Mouse (Mus musculus) limb, embryonic 13.5 days (tissue): ENCODE results near the gene Cep63. TPM values are rescaled to one million over a fixed set of nuclear protein-coding genes. Genes with fewer than 3 reads are reported as not detected.
A peak's percentile ranks its signal among the peaks of the same experiment; 100 is the strongest.

Source experiments
- ATAC-seq: fragments of 200-750 bp; cut with Nextera tagmentation; 2 replicates; pipeline ENCODE4 v1.8.0; 2017; ENCODE audit warnings: low read depth, moderate number of reproducible peaks, moderate TSS enrichment; ENCODE audit not compliant: low FRiP score
- H3K27ac ChIP-seq: fragments of 300-500 bp; sonication (generic); 2 replicates; pipeline ENCODE4 v1.5.1; 2015; ENCODE audit warnings: inconsistent platforms, mild to moderate bottlenecking, moderate library complexity
- H3K27me3 ChIP-seq: fragments of 300-500 bp; sonication (generic); 2 replicates; pipeline ENCODE4 v1.6.1; 2015; ENCODE audit warnings: mild to moderate bottlenecking, inconsistent platforms
- H3K36me3 ChIP-seq: fragments of 300-500 bp; sonication (generic); 2 replicates; pipeline ENCODE4 v1.6.1; 2015; ENCODE audit warnings: inconsistent platforms, mild to moderate bottlenecking, moderate library complexity
- H3K4me1 ChIP-seq: fragments of 300-500 bp; sonication (generic); 2 replicates; pipeline ENCODE4 v1.6.1; 2015; ENCODE audit warnings: inconsistent platforms
- H3K4me2 ChIP-seq: fragments of 300-500 bp; sonication (generic); replicated peaks from 2 replicates; pipeline ENCODE4 v1.6.1; 2015; ENCODE audit warnings: inconsistent platforms, mild to moderate bottlenecking, moderate library complexity
- H3K4me3 ChIP-seq: fragments of 300-500 bp; sonication (generic); 2 replicates; pipeline ENCODE4 v1.5.1; 2015; ENCODE audit warnings: moderate library complexity, mild to moderate bottlenecking, inconsistent platforms
- H3K9ac ChIP-seq: fragments of 300-500 bp; sonication (generic); 2 replicates; pipeline ENCODE4 v1.6.1; 2015; ENCODE audit warnings: mild to moderate bottlenecking, inconsistent platforms
- H3K9me3 ChIP-seq: fragments of 300-500 bp; sonication (generic); 2 replicates; pipeline ENCODE4 v1.6.1; 2016; ENCODE audit warnings: inconsistent platforms
- WGBS: fragments of 180-500 bp; shearing (Covaris S2); methylation state at CpG from one replicate; pipeline ENCODE4 v1.1.7; 2015; 5-methylcytosine and 5-hydroxymethylcytosine counted together
- polyA plus RNA-seq: library from polyadenylated mRNA; unstranded; fragments of >200 nt; fragmentation: Nextera tagmentation; extraction: Ambion mirVana; gene quantifications from 2 replicates; pipeline ENCODE4 v1.2.1, GENCODE M21; 2015

The Cep63 gene
- polyA plus RNA-seq, 1 experiment from 2014 or later = 48.2 TPM

GRCm38 (mm10) chr9:102643486-102644101 lies 17.3 kb upstream of the Cep63 start:
- H3K9ac ChIP-seq = 0 out of 2 replicates have a peak overlapping the region, but pooled peaks have one; percentile 51
- WGBS = 3% methylated on average over 10 of the region's 10 CpGs
- H3K9me3 ChIP-seq = no peaks in the 10 kb centered on the region
- H3K4me2 ChIP-seq = peak overlapping the region; percentile 62
- peaks cover 68% of the 10 kb centered on the region for H3K4me1 ChIP-seq
- H3K27me3 ChIP-seq = no peaks in the 10 kb centered on the region
- peak; percentile 93 for ATAC-seq
- H3K27ac ChIP-seq = peak overlapping the region; percentile 99
- H3K4me3 ChIP-seq = peak overlapping the region; percentile 26
- no peaks in the 10 kb centered on the region for H3K36me3 ChIP-seq

GRCm38 (mm10) chr9:102643071-102643485 lies 16.7 kb upstream of the Cep63 start:
- H3K27ac ChIP-seq = peak overlapping the region; percentile 99
- peak overlapping the region; percentile 26 for H3K4me3 ChIP-seq
- peaks cover 69% of the 10 kb centered on the region for H3K4me1 ChIP-seq
- no peaks in the 10 kb centered on the region for H3K9me3 ChIP-seq
- no peaks in the 10 kb centered on the region for H3K36me3 ChIP-seq
- H3K27me3 ChIP-seq = no peaks in the 10 kb centered on the region
- H3K9ac ChIP-seq = 0 out of 2 replicates have a peak overlapping the region, but pooled peaks have one; percentile 51
- peak overlapping the region; percentile 62 for H3K4me2 ChIP-seq
- ATAC-seq = peak; percentile 29; the same call in 1 of the 2 replicates
- WGBS = 3% methylated on average over 8 of the region's 8 CpGs

GRCm38 (mm10) chr9:102641531-102641930 lies 15.2 kb upstream of the Cep63 start:
- ATAC-seq = no peak
- H3K27me3 ChIP-seq = no peaks in the 10 kb centered on the region
- H3K27ac ChIP-seq = 0 out of 2 replicates have a peak overlapping the region, but pooled peaks have one; percentile 99
- WGBS = 70% methylated on average over 6 of the region's 6 CpGs
- H3K4me1 ChIP-seq = peaks cover 75% of the 10 kb centered on the region
- no peak overlapping the region for H3K4me3 ChIP-seq
- H3K36me3 ChIP-seq = no peaks in the 10 kb centered on the region
- H3K9ac ChIP-seq = no peak overlapping the region
- no peaks in the 10 kb centered on the region for H3K9me3 ChIP-seq
- no peak overlapping the region for H3K4me2 ChIP-seq

GRCm38 (mm10) chr9:102639510-102639909 lies 13.2 kb upstream of the Cep63 start:
- H3K4me1 ChIP-seq = peaks cover 55% of the 10 kb centered on the region
- WGBS = 86% methylated on average over 8 of the region's 8 CpGs

GRCm38 (mm10) chr9:102638963-102639362 lies 12.6 kb upstream of the Cep63 start:
- no peak overlapping the region for H3K4me3 ChIP-seq
- 59% methylated on average over 7 of the region's 7 CpGs for WGBS
- ATAC-seq = no peak
- H3K27ac ChIP-seq = no peak overlapping the region; the same call in 1 of the 2 replicates
- H3K27me3 ChIP-seq = no peaks in the 10 kb centered on the region
- no peaks in the 10 kb centered on the region for H3K9me3 ChIP-seq
- H3K4me1 ChIP-seq = peaks cover 49% of the 10 kb centered on the region
- H3K9ac ChIP-seq = no peak overlapping the region
- peaks cover 5% of the 10 kb centered on the region; the same call in 1 of the 2 replicates for H3K36me3 ChIP-seq
- H3K4me2 ChIP-seq = no peak overlapping the region

More at GRCm38 (mm10) chr9:102639510-102639909, 13.2 kb upstream of the Cep63 start:
- H3K9ac ChIP-seq = no peak overlapping the region
- no peaks in the 10 kb centered on the region for H3K27me3 ChIP-seq
- H3K9me3 ChIP-seq = no peaks in the 10 kb centered on the region
- no peaks in the 10 kb centered on the region for H3K36me3 ChIP-seq
- H3K27ac ChIP-seq = no peak overlapping the region
- H3K4me3 ChIP-seq = no peak overlapping the region
- H3K4me2 ChIP-seq = no peak overlapping the region
- ATAC-seq = no peak

GRCm38 (mm10) chr9:102637115-102637514 lies 10.8 kb upstream of the Cep63 start:
- H3K4me1 ChIP-seq = peaks cover 33% of the 10 kb centered on the region
- peaks cover 11% of the 10 kb centered on the region; the same call in 1 of the 2 replicates for H3K36me3 ChIP-seq
- no peak overlapping the region for H3K9ac ChIP-seq
- no peak overlapping the region for H3K4me2 ChIP-seq
- H3K9me3 ChIP-seq = no peaks in the 10 kb centered on the region
- no peak overlapping the region for H3K27ac ChIP-seq
- no peak overlapping the region for H3K4me3 ChIP-seq
- no peak for ATAC-seq
- H3K27me3 ChIP-seq = no peaks in the 10 kb centered on the region
- 64% methylated on average over 4 of the region's 4 CpGs for WGBS

GRCm38 (mm10) chr9:102636553-102636952 lies 10.2 kb upstream of the Cep63 start:
- no peak overlapping the region for H3K4me2 ChIP-seq
- no peak overlapping the region for H3K4me3 ChIP-seq
- H3K27ac ChIP-seq = no peak overlapping the region
- H3K9me3 ChIP-seq = no peaks in the 10 kb centered on the region
- no peaks in the 10 kb centered on the region for H3K27me3 ChIP-seq
- 3% methylated on average over 4 of the region's 4 CpGs for WGBS
- peaks cover 27% of the 10 kb centered on the region for H3K4me1 ChIP-seq
- no peak for ATAC-seq
- peaks cover 15% of the 10 kb centered on the region; the same call in 1 of the 2 replicates for H3K36me3 ChIP-seq
- H3K9ac ChIP-seq = no peak overlapping the region

- no peaks in the 10 kb centered on the region for H3K9me3 ChIP-seq
- no peak overlapping the region for H3K9ac ChIP-seq
- 79% methylated on average over 8 of the region's 8 CpGs for WGBS
These were observed 8.1 kb upstream of the Cep63 start for GRCm38 (mm10) chr9:102634453-102634852.

GRCm38 (mm10) chr9:102632923-102633537 lies 6.7 kb upstream of the Cep63 start:
- H3K27ac ChIP-seq = no peak overlapping the region
- no peaks in the 10 kb centered on the region for H3K27me3 ChIP-seq
- no peak overlapping the region for H3K4me3 ChIP-seq
- no peak overlapping the region for H3K9ac ChIP-seq
- no peak overlapping the region for H3K4me2 ChIP-seq
- H3K4me1 ChIP-seq = peaks cover 15% of the 10 kb centered on the region
- ATAC-seq = peak; percentile 57; the same call in 1 of the 2 replicates
- peaks cover 25% of the 10 kb centered on the region; the same call in 1 of the 2 replicates for H3K36me3 ChIP-seq
- no peaks in the 10 kb centered on the region for H3K9me3 ChIP-seq
- 64% methylated on average over 1 of the region's 1 CpGs for WGBS

More at GRCm38 (mm10) chr9:102634453-102634852, 8.1 kb upstream of the Cep63 start:
- peaks cover 25% of the 10 kb centered on the region; the same call in 1 of the 2 replicates for H3K36me3 ChIP-seq
- no peak overlapping the region for H3K4me3 ChIP-seq
- no peak for ATAC-seq
- no peak overlapping the region for H3K27ac ChIP-seq
- peaks cover 21% of the 10 kb centered on the region for H3K4me1 ChIP-seq
- H3K4me2 ChIP-seq = no peak overlapping the region
- no peaks in the 10 kb centered on the region for H3K27me3 ChIP-seq

GRCm38 (mm10) chr9:102632173-102632572 lies 5.8 kb upstream of the Cep63 start:
- H3K9ac ChIP-seq = no peak overlapping the region
- H3K4me1 ChIP-seq = peaks cover 17% of the 10 kb centered on the region
- no peak overlapping the region for H3K4me2 ChIP-seq
- no peak overlapping the region; the same call in 1 of the 2 replicates for H3K27ac ChIP-seq
- H3K9me3 ChIP-seq = no peaks in the 10 kb centered on the region
- ATAC-seq = peak; percentile 70; the same call in 1 of the 2 replicates
- no peaks in the 10 kb centered on the region for H3K27me3 ChIP-seq
- H3K4me3 ChIP-seq = no peak overlapping the region
- 88% methylated on average over 4 of the region's 4 CpGs for WGBS
- H3K36me3 ChIP-seq = peaks cover 25% of the 10 kb centered on the region; the same call in 1 of the 2 replicates

- no peak overlapping the region; the same call in 1 of the 2 replicates for H3K27ac ChIP-seq
- H3K4me2 ChIP-seq = no peak overlapping the region
- H3K4me1 ChIP-seq = peaks cover 14% of the 10 kb centered on the region
- H3K36me3 ChIP-seq = peaks cover 25% of the 10 kb centered on the region; the same call in 1 of the 2 replicates
- no peak overlapping the region for H3K4me3 ChIP-seq
- 47% methylated on average over 2 of the region's 2 CpGs for WGBS
- H3K9me3 ChIP-seq = no peaks in the 10 kb centered on the region
- H3K27me3 ChIP-seq = no peaks in the 10 kb centered on the region
- no peak for ATAC-seq
- H3K9ac ChIP-seq = no peak overlapping the region
These were observed 5.3 kb upstream of the Cep63 start for GRCm38 (mm10) chr9:102631589-102632147.

GRCm38 (mm10) chr9:102629052-102629451 lies 2.7 kb upstream of the Cep63 start:
- Histone ChIP-seq H3K4me2 (no peak overlapping the region), H3K27ac (no peak overlapping the region), H3K9me3 (no peaks in the 10 kb centered on the region), H3K4me1 (peaks cover 20% of the 10 kb centered on the region), H3K4me3 (no peak overlapping the region), H3K36me3 (peaks cover 21% of the 10 kb centered on the region; the same call in 1 of the 2 replicates), H3K9ac (no peak overlapping the region), H3K27me3 (no peaks in the 10 kb centered on the region)
- ATAC-seq = no peak
- WGBS = 54% methylated on average over 7 of the region's 7 CpGs
